Mouse (Mus musculus): Measurements from ENCODE around the gene Pvalb. TPM values are rescaled to one million over a fixed set of nuclear protein-coding genes. Genes with fewer than 3 reads are reported as not detected.

Gene Pvalb
- polyA plus RNA-seq (2015; fragmentation: Nextera tagmentation; extraction: Ambion mirVana) = not detected in 2 replicates

GRCm38 (mm10) chr15:78206312-78206711 lies at the start of gene Pvalb:
Pvalb (minus strand) TSS chr15:78206400.
- TF ChIP-seq CTCF (IDR thresholded peaks at IDR 0.05) = no peak
- TF ChIP-seq EP300 (IDR thresholded peaks at IDR 0.05) = no peak
- Histone ChIP-seq H3K4me2 (replicated peaks; ENCODE audit: low read depth, low read length) (no peak within 1 kb of the TSS), H3K9ac (replicated peaks; ENCODE audit: low read depth) (no peak within 1 kb of the TSS), H3K27me3 (replicated peaks; ENCODE audit: insufficient read depth, low read length) (peaks cover 13% of the 10 kb centered on the region; the same call in 1 of the 2 replicates), H3K4me1 (ENCODE audit: insufficient read depth, low read depth, low read length) (no peaks in the 10 kb centered on the region), H3K9me3 (ENCODE audit: low read length) (no peaks in the 10 kb centered on the region), H3K27ac (ENCODE audit: low read length) (no peak within 1 kb of the TSS), H3K36me3 (ENCODE audit: insufficient read depth, low read length) (no peaks in the 10 kb centered on the region), H3K4me3 (ENCODE audit: low read depth, low read length) (no peak within 1 kb of the TSS)
- no peak for DNase-seq (ENCODE audit: low spot score)
- ATAC-seq = no peak
- 79% methylated on average over 7 of the region's 7 CpGs for WGBS

GRCm38 (mm10) chr15:78254751-78255150 lies 48.6 kb upstream of the Pvalb start:
- WGBS = 28% methylated on average over 20 of the region's 20 CpGs
- TF ChIP-seq EP300 (IDR thresholded peaks at IDR 0.05) (no peak), CTCF (IDR thresholded peaks at IDR 0.05) (peak; percentile 62)
- Histone ChIP-seq H3K9me3 (ENCODE audit: low read length) (no peaks in the 10 kb centered on the region), H3K9ac (replicated peaks; ENCODE audit: low read depth) (no peak overlapping the region), H3K27ac (ENCODE audit: low read length) (no peak overlapping the region), H3K4me3 (ENCODE audit: low read depth, low read length) (no peak overlapping the region), H3K4me2 (replicated peaks; ENCODE audit: low read depth, low read length) (no peak overlapping the region), H3K4me1 (ENCODE audit: insufficient read depth, low read depth, low read length) (no peaks in the 10 kb centered on the region), H3K36me3 (ENCODE audit: insufficient read depth, low read length) (no peaks in the 10 kb centered on the region), H3K27me3 (replicated peaks; ENCODE audit: insufficient read depth, low read length) (no peaks in the 10 kb centered on the region)
- ATAC-seq (no peak), DNase-seq (ENCODE audit: low spot score) (peak; percentile 53)

- ATAC-seq = no peak
- no peak for TF ChIP-seq CTCF (IDR thresholded peaks at IDR 0.05)
- no peak for TF ChIP-seq EP300 (IDR thresholded peaks at IDR 0.05)
- no peak overlapping the region for H3K9ac ChIP-seq (replicated peaks; ENCODE audit: low read depth)
- H3K4me1 ChIP-seq (ENCODE audit: insufficient read depth, low read depth, low read length) = no peaks in the 10 kb centered on the region
- no peak overlapping the region for H3K27ac ChIP-seq (ENCODE audit: low read length)
- no peaks in the 10 kb centered on the region for H3K27me3 ChIP-seq (replicated peaks; ENCODE audit: insufficient read depth, low read length)
- no peak overlapping the region for H3K4me2 ChIP-seq (replicated peaks; ENCODE audit: low read depth, low read length)
- no peaks in the 10 kb centered on the region for H3K36me3 ChIP-seq (ENCODE audit: insufficient read depth, low read length)
- no peaks in the 10 kb centered on the region for H3K9me3 ChIP-seq (ENCODE audit: low read length)
- WGBS = 26% methylated on average over 3 of the region's 3 CpGs
- DNase-seq (ENCODE audit: low spot score) = peak; percentile 38
- H3K4me3 ChIP-seq (ENCODE audit: low read depth, low read length) = no peak overlapping the region
Observed at GRCm38 (mm10) chr15:78248410-78248809, 42.2 kb upstream of the Pvalb start.

- no peak overlapping the region for H3K9ac ChIP-seq (replicated peaks; ENCODE audit: low read depth)
- no peak overlapping the region for H3K4me3 ChIP-seq (ENCODE audit: low read depth, low read length)
- no peak overlapping the region for H3K4me2 ChIP-seq (replicated peaks; ENCODE audit: low read depth, low read length)
- no peaks in the 10 kb centered on the region for H3K27me3 ChIP-seq (replicated peaks; ENCODE audit: insufficient read depth, low read length)
- 54% methylated on average over 2 of the region's 2 CpGs for WGBS
- no peaks in the 10 kb centered on the region for H3K4me1 ChIP-seq (ENCODE audit: insufficient read depth, low read depth, low read length)
- ATAC-seq (0 out of 2 replicates have a peak, but pooled peaks have one; percentile 9), DNase-seq (ENCODE audit: low spot score) (peak; percentile 17)
- no peaks in the 10 kb centered on the region for H3K9me3 ChIP-seq (ENCODE audit: low read length)
- H3K36me3 ChIP-seq (ENCODE audit: insufficient read depth, low read length) = no peaks in the 10 kb centered on the region
- TF ChIP-seq CTCF (IDR thresholded peaks at IDR 0.05) (no peak), EP300 (IDR thresholded peaks at IDR 0.05) (no peak)
- no peak overlapping the region for H3K27ac ChIP-seq (ENCODE audit: low read length)
Observed at GRCm38 (mm10) chr15:78247659-78248058, 41.5 kb upstream of the Pvalb start.

- WGBS = 51% methylated on average over 18 of the region's 18 CpGs
Observed at GRCm38 (mm10) chr15:78246143-78247116, 40.2 kb upstream of the Pvalb start.

GRCm38 (mm10) chr15:78244695-78245492 lies 38.7 kb upstream of the Pvalb start, which contains the start of gene Ncf4:
Ncf4 (plus strand) TSS chr15:78244801.
- DNase-seq (ENCODE audit: low spot score) (peak; percentile 59), ATAC-seq (peak; percentile 58)
- no peak for TF ChIP-seq CTCF (IDR thresholded peaks at IDR 0.05)
- TF ChIP-seq EP300 (IDR thresholded peaks at IDR 0.05) = no peak
- Histone ChIP-seq H3K4me3 (ENCODE audit: low read depth, low read length) (no peak within 1 kb of the TSS), H3K36me3 (ENCODE audit: insufficient read depth, low read length) (no peaks in the 10 kb centered on the region), H3K4me2 (replicated peaks; ENCODE audit: low read depth, low read length) (no peak within 1 kb of the TSS), H3K9ac (replicated peaks; ENCODE audit: low read depth) (0 out of 2 replicates have a peak within 1 kb of the TSS, but pooled peaks have one; percentile 12), H3K27ac (ENCODE audit: low read length) (0 out of 2 replicates have a peak within 1 kb of the TSS, but pooled peaks have one; percentile 14), H3K4me1 (ENCODE audit: insufficient read depth, low read depth, low read length) (no peaks in the 10 kb centered on the region), H3K27me3 (replicated peaks; ENCODE audit: insufficient read depth, low read length) (no peaks in the 10 kb centered on the region), H3K9me3 (ENCODE audit: low read length) (no peaks in the 10 kb centered on the region)
- 66% methylated on average over 7 of the region's 7 CpGs for WGBS

More at GRCm38 (mm10) chr15:78246143-78247116, 40.2 kb upstream of the Pvalb start:
- no peak overlapping the region for H3K4me2 ChIP-seq (replicated peaks; ENCODE audit: low read depth, low read length)
- DNase-seq (ENCODE audit: low spot score) = peak; percentile 17
- H3K27ac ChIP-seq (ENCODE audit: low read length) = no peak overlapping the region
- no peak for TF ChIP-seq CTCF (IDR thresholded peaks at IDR 0.05)
- no peak for TF ChIP-seq EP300 (IDR thresholded peaks at IDR 0.05)
- H3K4me1 ChIP-seq (ENCODE audit: insufficient read depth, low read depth, low read length) = no peaks in the 10 kb centered on the region
- H3K4me3 ChIP-seq (ENCODE audit: low read depth, low read length) = no peak overlapping the region
- ATAC-seq = no peak
- H3K36me3 ChIP-seq (ENCODE audit: insufficient read depth, low read length) = no peaks in the 10 kb centered on the region
- no peak overlapping the region for H3K9ac ChIP-seq (replicated peaks; ENCODE audit: low read depth)
- H3K27me3 ChIP-seq (replicated peaks; ENCODE audit: insufficient read depth, low read length) = no peaks in the 10 kb centered on the region
- H3K9me3 ChIP-seq (ENCODE audit: low read length) = no peaks in the 10 kb centered on the region
